Mouse (Mus musculus) adipocyte (in vitro differentiated cells): ENCODE data around the gene Sumf1.
A peak's percentile ranks its signal among the peaks of the same experiment; 100 is the strongest.

Experiments
- DNase-seq: peaks from one replicate; pipeline ENCODE4 v3.0.0-alpha.2; 2016; ENCODE audit warnings: low spot score

The Sumf1 gene

GRCm38 (mm10) chr6:108184847-108185684 is at the start of gene Sumf1:
Gene Sumf1 (minus strand): TSS chr6:108185582.
- DNase-seq, result peak; percentile 93

GRCm38 (mm10) chr6:108234536-108234935 is 49.2 kb upstream of the Sumf1 start:
- peak; percentile 29 for DNase-seq

- peak; percentile 56 for DNase-seq
Measured at GRCm38 (mm10) chr6:108233070-108233469, 47.7 kb upstream of the Sumf1 start.

GRCm38 (mm10) chr6:108231892-108232710 is 46.7 kb upstream of the Sumf1 start:
- DNase-seq, result peak; percentile 30

GRCm38 (mm10) chr6:108230608-108231007 is 45.2 kb upstream of the Sumf1 start:
- DNase-seq, result peak; percentile 45

GRCm38 (mm10) chr6:108228601-108229000 is 43.2 kb upstream of the Sumf1 start:
- no peak for DNase-seq

- DNase-seq, result no peak
Measured at GRCm38 (mm10) chr6:108228048-108228447, 42.7 kb upstream of the Sumf1 start.

GRCm38 (mm10) chr6:108227461-108227860 is 42.1 kb upstream of the Sumf1 start:
- no peak for DNase-seq

GRCm38 (mm10) chr6:108226230-108226629 is 40.8 kb upstream of the Sumf1 start:
- no peak for DNase-seq

GRCm38 (mm10) chr6:108225027-108225426 is 39.6 kb upstream of the Sumf1 start:
- no peak for DNase-seq

- no peak for DNase-seq
Measured at GRCm38 (mm10) chr6:108224361-108224760, 39.0 kb upstream of the Sumf1 start.

- no peak for DNase-seq
Measured at GRCm38 (mm10) chr6:108222875-108223274, 37.5 kb upstream of the Sumf1 start.

- no peak for DNase-seq
Measured at GRCm38 (mm10) chr6:108222435-108222834, 37.1 kb upstream of the Sumf1 start.

- DNase-seq, result no peak
Measured at GRCm38 (mm10) chr6:108217987-108218386, 32.6 kb upstream of the Sumf1 start.

- no peak for DNase-seq
Measured at GRCm38 (mm10) chr6:108216832-108217231, 31.4 kb upstream of the Sumf1 start.

- peak; percentile 26 for DNase-seq
Measured at GRCm38 (mm10) chr6:108216091-108216490, 30.7 kb upstream of the Sumf1 start.

GRCm38 (mm10) chr6:108214294-108214925 is 29.0 kb upstream of the Sumf1 start:
- no peak for DNase-seq

- peak; percentile 58 for DNase-seq
Measured at GRCm38 (mm10) chr6:108213481-108214293, 28.3 kb upstream of the Sumf1 start.

- peak; percentile 99 for DNase-seq
Measured at GRCm38 (mm10) chr6:108212881-108213295, 27.5 kb upstream of the Sumf1 start, which contains the start of gene Itpr1. Gene Itpr1 (plus strand): TSS chr6:108213096.

- DNase-seq, result no peak
Measured at GRCm38 (mm10) chr6:108211896-108212880, 26.8 kb upstream of the Sumf1 start.
